Mouse (Mus musculus): ENCODE results near the gene Xrcc1.

DNA sequence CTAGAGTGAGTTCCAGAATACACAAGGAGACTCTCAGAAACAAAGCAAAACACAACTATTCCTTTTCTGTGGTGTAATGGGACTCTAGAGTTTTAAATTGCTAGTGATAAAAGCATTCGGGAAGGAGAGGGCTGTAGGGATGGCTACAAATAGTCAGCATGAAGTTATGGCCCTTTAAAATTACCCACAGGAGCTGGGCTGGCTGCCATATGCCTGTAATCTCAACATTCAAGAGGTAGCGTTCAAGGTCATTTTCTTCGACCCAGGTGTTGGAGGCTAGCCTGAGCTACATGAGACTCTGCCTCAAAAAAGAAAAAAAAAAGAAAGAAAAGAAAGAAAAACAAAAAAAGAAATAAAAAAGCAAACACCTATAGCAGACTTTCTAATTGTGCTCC is 40.0 kb upstream of the Xrcc1 start:
- TF ChIP-seq CTCF (IDR thresholded peaks at IDR 0.05; ENCODE audit: borderline replicate concordance, insufficient read depth, low read length) (no peak), POLR2A (IDR thresholded peaks at IDR 0.05; ENCODE audit: low read depth, low read length) (no peak)

Data from embryonic fibroblast, embryonic 13.5 days (primary cell).